In genomic region chr11:113722405-113723090, GRCm38 (mm10) we compare ENCODE assay signal across 14 mouse cellular contexts. TPM values are rescaled to one million over a fixed set of nuclear protein-coding genes. Genes with fewer than 3 reads are reported as not detected.
DNase-seq lines count a peak whose midpoint lies in the region; ATAC-seq and TF ChIP-seq lines count a peak whose summit lies in the region.
"Had no signal": no experiment of that assay in that cellular context is flagged by ENCODE, and none has a peak within 500 bp of the region (broad histone marks: within the 10 kb centered on the region; RNA-seq: fewer than 3 reads in every experiment).

No protein-coding gene starts in this region.

- H3K4me3 ChIP-seq in kidney, postnatal 0 days (replicated peaks; ENCODE audit: low read depth, low read length) = no peak overlapping the region
- H3K4me3 ChIP-seq in E14TG2a.4 (replicated peaks; ENCODE audit: low read length) = peak overlapping the region; percentile 65
- H3K4me3 ChIP-seq in embryonic facial prominence, embryonic 10.5 days = no peak overlapping the region
- H3K4me3 ChIP-seq: midbrain, embryonic 10.5 days; neural tube, embryonic 12.5 days had no signal

- peak overlapping the region; percentile 8; the same call in 1 of the 2 replicates for H3K4me2 ChIP-seq in kidney, postnatal 0 days (ENCODE audit: low read length)
- H3K4me2 ChIP-seq: neural tube, embryonic 12.5 days had no signal

- 55% methylated on average over 14 of the region's 14 CpGs for WGBS in kidney, postnatal 0 days
- 68% methylated on average over 14 of the region's 14 CpGs for WGBS in embryonic facial prominence, embryonic 10.5 days

- H3K9ac ChIP-seq in kidney, postnatal 0 days (ENCODE audit: low read depth, low read length) = no peak overlapping the region
- H3K9ac ChIP-seq: neural tube, embryonic 12.5 days had no signal

- H3K36me3 ChIP-seq in kidney, postnatal 0 days (ENCODE audit: insufficient read depth, low read length) = peaks cover 10% of the 10 kb centered on the region; the same call in 1 of the 2 replicates
- peaks cover 21% of the 10 kb centered on the region for H3K36me3 ChIP-seq in E14TG2a.4 (ENCODE audit: insufficient read depth, low read length)
- peaks cover 48% of the 10 kb centered on the region for H3K36me3 ChIP-seq in embryonic facial prominence, embryonic 10.5 days (replicated peaks)

- peaks cover 21% of the 10 kb centered on the region for H3K4me1 ChIP-seq in kidney, postnatal 0 days (replicated peaks; ENCODE audit: insufficient read depth, low read length)
- H3K4me1 ChIP-seq in E14TG2a.4 (replicated peaks; ENCODE audit: low read depth, low read length) = peaks cover 71% of the 10 kb centered on the region
- peaks cover 37% of the 10 kb centered on the region for H3K4me1 ChIP-seq in embryonic facial prominence, embryonic 10.5 days

- H3K27me3 ChIP-seq in kidney, postnatal 0 days (ENCODE audit: insufficient read depth, low read length) = no peaks in the 10 kb centered on the region
- H3K27me3 ChIP-seq in E14TG2a.4 (ENCODE audit: insufficient read depth, low read length) = peaks cover 24% of the 10 kb centered on the region
- H3K27me3 ChIP-seq in embryonic facial prominence, embryonic 10.5 days (replicated peaks; ENCODE audit: low read depth, poor library complexity, severe bottlenecking) = 0 out of 2 replicates have a peak, but pooled peaks cover 8% of the 10 kb centered on the region
- H3K27me3 ChIP-seq: neural tube, embryonic 12.5 days had no signal

- no peak for DNase-seq in frontal cortex, postnatal 36 days (ENCODE audit: low spot score in 2 of 2)
- DNase-seq in kidney, postnatal 0 days (ENCODE audit: low spot score) = no peak
- no peak for DNase-seq in kidney, postnatal 4 days
- no peak for DNase-seq in embryonic facial prominence, embryonic 10.5 days (ENCODE audit: low spot score)
- no peak for DNase-seq in embryo, embryonic 10.5 days (ENCODE audit: low spot score)
- DNase-seq in adrenal gland, postnatal 36 days = no peak
- DNase-seq: lung, adult 2 months; right cerebral cortex, postnatal 14 days had no signal

- ATAC-seq in frontal cortex, adult (ENCODE audit: low TSS enrichment) = peak; percentile 74
- no peak for ATAC-seq in kidney, postnatal 0 days (replicated peaks; ENCODE audit: low FRiP score, low read depth)
- ATAC-seq: hindbrain, embryonic 16.5 days had no signal

- no peaks in the 10 kb centered on the region for H3K9me3 ChIP-seq in kidney, postnatal 0 days (replicated peaks; ENCODE audit: low read length)
- no peaks in the 10 kb centered on the region for H3K9me3 ChIP-seq in E14TG2a.4 (ENCODE audit: low read length)
- no peaks in the 10 kb centered on the region for H3K9me3 ChIP-seq in embryonic facial prominence, embryonic 10.5 days
- H3K9me3 ChIP-seq: midbrain, embryonic 10.5 days; neural tube, embryonic 12.5 days had no signal

- peak overlapping the region; percentile 63 for H3K27ac ChIP-seq in kidney, postnatal 0 days
- H3K27ac ChIP-seq in embryonic facial prominence, embryonic 10.5 days (replicated peaks) = 0 out of 2 replicates have a peak overlapping the region, but pooled peaks have one; percentile 30
- H3K27ac ChIP-seq: midbrain, embryonic 10.5 days; neural tube, embryonic 12.5 days had no signal

- TF ChIP-seq CTCF in kidney, postnatal 0 days (IDR thresholded peaks at IDR 0.05; ENCODE audit: low read depth) = no peak
- no peak for TF ChIP-seq CTCF in E14TG2a.4 (conservative IDR thresholded peaks at IDR 0.05; ENCODE audit: low read length)

RNA-seq across cellular contexts. Expression of gene Cpsf4l, which starts 12.7 kb away (rescaled TPM):
- 3.9 TPM in 2 replicates for polyA plus RNA-seq in kidney, postnatal 0 days (2015; fragmentation: Nextera tagmentation; extraction: Ambion mirVana)
- polyA plus RNA-seq in embryonic facial prominence, embryonic 10.5 days (2016; fragmentation: Nextera tagmentation; extraction: Ambion mirVana) = 0.34 and 0.69 TPM in 2 replicates
- total RNA-seq in adrenal gland, postnatal 36 days (2021) = under 1 TPM; 0.23 to 0.76 TPM
- total RNA-seq: gastrocnemius, adult 8-10 months had no signal
- polyA plus RNA-seq: lung, adult 2 months had no signal

RNA-seq across cellular contexts. Expression of gene Cdc42ep4, which starts 29.1 kb away (rescaled TPM):
- 48.5 and 52.3 TPM in 2 replicates for polyA plus RNA-seq in kidney, postnatal 0 days (2015; fragmentation: Nextera tagmentation; extraction: Ambion mirVana)
- polyA plus RNA-seq in embryonic facial prominence, embryonic 10.5 days (2016; fragmentation: Nextera tagmentation; extraction: Ambion mirVana) = 117 TPM in 2 replicates
- total RNA-seq in adrenal gland, postnatal 36 days (2021) = 100 to 1,000 TPM; 128 to 136 TPM

RNA-seq across cellular contexts. Expression of gene D11Wsu47e, which starts 38.3 kb away (rescaled TPM):
- 17.2 and 18.8 TPM in 2 replicates for polyA plus RNA-seq in kidney, postnatal 0 days (2015; fragmentation: Nextera tagmentation; extraction: Ambion mirVana)
- 26.4 and 28.0 TPM in 2 replicates for polyA plus RNA-seq in embryonic facial prominence, embryonic 10.5 days (2016; fragmentation: Nextera tagmentation; extraction: Ambion mirVana)
- 10 to 100 TPM; 13.4 to 18.7 TPM for total RNA-seq in adrenal gland, postnatal 36 days (2021)

RNA-seq across cellular contexts. Expression of gene Fam104a, which starts 38.6 kb away (rescaled TPM):
- polyA plus RNA-seq in kidney, postnatal 0 days (2015; fragmentation: Nextera tagmentation; extraction: Ambion mirVana) = 49.7 and 49.9 TPM in 2 replicates
- 53.4 and 57.6 TPM in 2 replicates for polyA plus RNA-seq in embryonic facial prominence, embryonic 10.5 days (2016; fragmentation: Nextera tagmentation; extraction: Ambion mirVana)
- 10 to 100 TPM; 32.0 to 39.7 TPM for total RNA-seq in adrenal gland, postnatal 36 days (2021)
